Mouse (Mus musculus): ENCODE measurements around the gene Hcn4. TPM values are rescaled to one million over a fixed set of nuclear protein-coding genes. Genes with fewer than 3 reads are reported as not detected.
A peak's percentile ranks its signal among the peaks of the same experiment; 100 is the strongest.

Hcn4 gene
- polyA plus RNA-seq, 1 experiment from 2014 or later, result 1.6 TPM

GRCm38 (mm10) chr9:58889782-58890448 is 66.7 kb downstream of the Hcn4 start:
- H3K27ac ChIP-seq, result peak overlapping the region; percentile 74

GRCm38 (mm10) chr9:58890893-58891292 is 67.7 kb downstream of the Hcn4 start:
- peak overlapping the region; percentile 74 for H3K27ac ChIP-seq
- no peaks in the 10 kb centered on the region for H3K27me3 ChIP-seq
- WGBS, result 63% methylated on average over 8 of the region's 8 CpGs
- ATAC-seq (replicated peaks; ENCODE audit: insufficient number of reproducible peaks, insufficient read depth, low FRiP score, low read depth), result no peak
- H3K4me1 ChIP-seq (replicated peaks), result peaks cover 24% of the 10 kb centered on the region
- H3K36me3 ChIP-seq, result peaks cover 21% of the 10 kb centered on the region
- H3K9me3 ChIP-seq (replicated peaks), result no peaks in the 10 kb centered on the region
- H3K4me2 ChIP-seq, result no peak overlapping the region
- H3K4me3 ChIP-seq, result no peak overlapping the region
- H3K9ac ChIP-seq, result no peak overlapping the region

More at GRCm38 (mm10) chr9:58889782-58890448, 66.7 kb downstream of the Hcn4 start:
- H3K9ac ChIP-seq, result no peak overlapping the region
- H3K36me3 ChIP-seq, result peaks cover 21% of the 10 kb centered on the region
- H3K4me1 ChIP-seq (replicated peaks), result peaks cover 24% of the 10 kb centered on the region
- H3K4me2 ChIP-seq, result no peak overlapping the region
- no peaks in the 10 kb centered on the region for H3K9me3 ChIP-seq (replicated peaks)
- no peaks in the 10 kb centered on the region for H3K27me3 ChIP-seq
- H3K4me3 ChIP-seq, result no peak overlapping the region
- WGBS, result 55% methylated on average over 12 of the region's 12 CpGs
- no peak; the same call in 1 of the 2 replicates for ATAC-seq (replicated peaks; ENCODE audit: insufficient number of reproducible peaks, insufficient read depth, low FRiP score, low read depth)

GRCm38 (mm10) chr9:58891840-58892640 is 68.8 kb downstream of the Hcn4 start:
- Histone ChIP-seq H3K27ac (no peak overlapping the region; the same call in 1 of the 2 replicates), H3K9ac (no peak overlapping the region), H3K36me3 (peaks cover 19% of the 10 kb centered on the region), H3K4me1 (replicated peaks) (peaks cover 19% of the 10 kb centered on the region), H3K9me3 (replicated peaks) (no peaks in the 10 kb centered on the region), H3K27me3 (no peaks in the 10 kb centered on the region), H3K4me3 (no peak overlapping the region), H3K4me2 (no peak overlapping the region)
- whole genome bisulfite sequencing, result 86% methylated on average over 6 of the region's 6 CpGs
- no peak for ATAC-seq (replicated peaks; ENCODE audit: insufficient number of reproducible peaks, insufficient read depth, low FRiP score, low read depth)

- Histone ChIP-seq H3K4me2 (no peak overlapping the region), H3K4me3 (no peak overlapping the region), H3K27me3 (no peaks in the 10 kb centered on the region), H3K27ac (no peak overlapping the region), H3K36me3 (peaks cover 22% of the 10 kb centered on the region), H3K9me3 (replicated peaks) (no peaks in the 10 kb centered on the region), H3K9ac (no peak overlapping the region), H3K4me1 (replicated peaks) (no peaks in the 10 kb centered on the region)
- no peak for ATAC-seq (replicated peaks; ENCODE audit: insufficient number of reproducible peaks, insufficient read depth, low FRiP score, low read depth)
These were observed 76.4 kb downstream of the Hcn4 start for GRCm38 (mm10) chr9:58899602-58900001.

GRCm38 (mm10) chr9:58902869-58903585 is 79.8 kb downstream of the Hcn4 start:
- no peak overlapping the region for H3K9ac ChIP-seq
- no peaks in the 10 kb centered on the region for H3K4me1 ChIP-seq (replicated peaks)
- H3K27me3 ChIP-seq, result no peaks in the 10 kb centered on the region
- WGBS, result 61% methylated on average over 6 of the region's 6 CpGs
- no peak overlapping the region for H3K27ac ChIP-seq
- ATAC-seq (replicated peaks; ENCODE audit: insufficient number of reproducible peaks, insufficient read depth, low FRiP score, low read depth), result no peak
- no peak overlapping the region for H3K4me2 ChIP-seq
- H3K9me3 ChIP-seq (replicated peaks), result no peaks in the 10 kb centered on the region
- peaks cover 28% of the 10 kb centered on the region for H3K36me3 ChIP-seq
- no peak overlapping the region for H3K4me3 ChIP-seq

Other genes starting within 250 kb of the Hcn4 start
- gene Nptn, start 241.2 kb upstream of the Hcn4 start, polyA plus RNA-seq (2015; fragmentation: Nextera tagmentation; extraction: Ambion mirVana), result 103 and 108 TPM in 2 replicates
- 9.4 and 11.9 TPM in 2 replicates for gene Rec114, start 79.4 kb upstream of the Hcn4 start, polyA plus RNA-seq (2015; fragmentation: Nextera tagmentation; extraction: Ambion mirVana)
- 22.9 and 27.9 TPM in 2 replicates for gene Neo1, start 213.0 kb downstream of the Hcn4 start, polyA plus RNA-seq (2015; fragmentation: Nextera tagmentation; extraction: Ambion mirVana)

Data from heart, embryonic 15.5 days (tissue).